Mouse (Mus musculus) hindbrain, embryonic 15.5 days (tissue): Measurements from ENCODE around the gene Tha1. TPM values are rescaled to one million over a fixed set of nuclear protein-coding genes. Genes with fewer than 3 reads are reported as not detected.
"Not testable (repeated sequence)": the region's sequence is repeated elsewhere in the genome, so short reads cannot be mapped to it uniquely, and the experiment has no call there.

Experiments
- ATAC-seq: fragments of 200-750 bp; cut with Nextera tagmentation; 2 replicates; pipeline ENCODE4 v1.8.0; 2017; ENCODE audit warnings: low read depth, moderate number of reproducible peaks, moderate TSS enrichment; ENCODE audit not compliant: low FRiP score
- H3K27ac ChIP-seq: fragments of 300-500 bp; sonication (generic); replicated peaks from 2 replicates; pipeline ENCODE4 v1.5.1; 2015; ENCODE audit warnings: mild to moderate bottlenecking, inconsistent platforms
- H3K27me3 ChIP-seq: fragments of 300-500 bp; sonication (generic); 2 replicates; pipeline ENCODE4 v1.6.1; 2015; ENCODE audit warnings: control low read depth, inconsistent platforms
- H3K36me3 ChIP-seq: fragments of 300-500 bp; sonication (generic); 2 replicates; pipeline ENCODE4 v1.6.1; 2015; ENCODE audit warnings: control low read depth, inconsistent platforms
- H3K4me1 ChIP-seq: fragments of 300-500 bp; sonication (generic); replicated peaks from 2 replicates; pipeline ENCODE4 v1.6.1; 2015; ENCODE audit warnings: control low read depth, inconsistent platforms
- H3K4me2 ChIP-seq: fragments of 300-500 bp; sonication (generic); 2 replicates; pipeline ENCODE4 v1.6.1; 2015; ENCODE audit warnings: moderate library complexity, mild to moderate bottlenecking, inconsistent platforms
- H3K4me3 ChIP-seq: fragments of 300-500 bp; sonication (generic); 2 replicates; pipeline ENCODE4 v1.5.1; 2015; ENCODE audit warnings: mild to moderate bottlenecking, inconsistent platforms
- H3K9ac ChIP-seq: fragments of 300-500 bp; sonication (generic); 2 replicates; pipeline ENCODE4 v1.6.1; 2015; ENCODE audit warnings: inconsistent platforms
- H3K9me3 ChIP-seq: fragments of 300-500 bp; sonication (generic); 2 replicates; pipeline ENCODE4 v1.6.1; 2016; ENCODE audit warnings: control low read depth, inconsistent platforms
- WGBS: fragments of 180-500 bp; shearing (Covaris S2); methylation state at CpG from one replicate; pipeline ENCODE4 v1.1.7; 2015; 5-methylcytosine and 5-hydroxymethylcytosine counted together
- polyA plus RNA-seq: library from polyadenylated mRNA; unstranded; fragments of >200 nt; fragmentation: Nextera tagmentation; extraction: Ambion mirVana; gene quantifications from 2 replicates; pipeline ENCODE4 v1.2.1, GENCODE M21; 2015

Gene Tha1
- polyA plus RNA-seq, 1 experiment from 2014 or later = 3.7 TPM

GRCm38 (mm10) chr11:117844997-117845396 lies 28.3 kb downstream of the Tha1 start:
- H3K27me3 ChIP-seq = no peaks in the 10 kb centered on the region
- no peak overlapping the region for H3K4me2 ChIP-seq
- ATAC-seq = no peak
- no peak overlapping the region for H3K27ac ChIP-seq
- H3K9me3 ChIP-seq = no peaks in the 10 kb centered on the region
- no peak overlapping the region for H3K4me3 ChIP-seq
- WGBS = 88% methylated on average over 2 of the region's 2 CpGs
- H3K4me1 ChIP-seq = peaks cover 18% of the 10 kb centered on the region
- H3K9ac ChIP-seq = no peak overlapping the region
- no peaks in the 10 kb centered on the region for H3K36me3 ChIP-seq

DNA sequence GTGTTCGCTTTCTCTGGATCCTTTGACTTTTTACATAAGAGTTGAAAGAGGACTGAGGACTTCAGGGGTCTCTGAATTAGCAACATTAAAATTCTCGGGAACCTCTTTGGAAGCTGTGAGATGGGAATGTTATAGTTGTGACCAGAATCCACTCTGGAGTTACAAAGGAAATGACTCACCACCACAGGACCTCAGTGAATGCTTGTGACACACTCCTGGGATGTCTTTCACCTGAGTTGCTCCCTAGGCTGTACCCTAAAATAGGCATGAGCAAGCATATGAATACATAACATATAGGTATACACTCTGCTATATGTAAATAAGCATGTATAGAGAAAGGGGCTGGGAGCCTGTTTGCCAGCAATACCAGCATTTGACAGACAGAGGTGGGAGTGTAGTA lies 29.8 kb downstream of the Tha1 start:
- ATAC-seq = no peak
- Histone ChIP-seq H3K9me3 (no peaks in the 10 kb centered on the region), H3K9ac (no peak overlapping the region), H3K36me3 (no peaks in the 10 kb centered on the region), H3K27ac (no peak overlapping the region), H3K27me3 (no peaks in the 10 kb centered on the region), H3K4me2 (no peak overlapping the region), H3K4me1 (peaks cover 7% of the 10 kb centered on the region), H3K4me3 (no peak overlapping the region)
- 85% methylated on average over 2 of the region's 2 CpGs for WGBS

- Histone ChIP-seq H3K27ac (no peak overlapping the region), H3K9me3 (no peaks in the 10 kb centered on the region), H3K36me3 (no peaks in the 10 kb centered on the region), H3K4me2 (no peak overlapping the region), H3K9ac (no peak overlapping the region), H3K4me1 (no peaks in the 10 kb centered on the region), H3K4me3 (no peak overlapping the region), H3K27me3 (no peaks in the 10 kb centered on the region)
- ATAC-seq = no peak
- WGBS = 64% methylated on average over 1 of the region's 1 CpGs
Measured at GRCm38 (mm10) chr11:117840910-117841309, 32.4 kb downstream of the Tha1 start.

GRCm38 (mm10) chr11:117839021-117839420 lies 34.3 kb downstream of the Tha1 start:
- Histone ChIP-seq H3K4me1 (no peaks in the 10 kb centered on the region), H3K36me3 (no peaks in the 10 kb centered on the region), H3K27me3 (no peaks in the 10 kb centered on the region), H3K4me2 (no peak overlapping the region), H3K4me3 (no peak overlapping the region), H3K9me3 (no peaks in the 10 kb centered on the region), H3K27ac (no peak overlapping the region), H3K9ac (no peak overlapping the region)
- ATAC-seq = no peak
- WGBS = 91% methylated on average over 1 of the region's 1 CpGs

- Histone ChIP-seq H3K9me3 (no peaks in the 10 kb centered on the region), H3K4me2 (no peak overlapping the region), H3K36me3 (no peaks in the 10 kb centered on the region), H3K4me1 (no peaks in the 10 kb centered on the region), H3K27ac (no peak overlapping the region), H3K4me3 (no peak overlapping the region), H3K9ac (no peak overlapping the region), H3K27me3 (no peaks in the 10 kb centered on the region)
- WGBS = 82% methylated on average over 2 of the region's 2 CpGs
- ATAC-seq = no peak
Measured at GRCm38 (mm10) chr11:117838572-117838971, 34.7 kb downstream of the Tha1 start.

GRCm38 (mm10) chr11:117836306-117836705 lies 37.0 kb downstream of the Tha1 start:
- 24% methylated on average over 13 of the region's 13 CpGs for WGBS
- no peaks in the 10 kb centered on the region for H3K27me3 ChIP-seq
- H3K4me1 ChIP-seq = peaks cover 7% of the 10 kb centered on the region; the same call in 1 of the 2 replicates
- peak overlapping the region; percentile 8; the same call in 1 of the 2 replicates for H3K4me3 ChIP-seq
- no peaks in the 10 kb centered on the region for H3K36me3 ChIP-seq
- H3K4me2 ChIP-seq = peak overlapping the region; percentile 38
- H3K9me3 ChIP-seq = no peaks in the 10 kb centered on the region
- no peak for ATAC-seq
- no peak overlapping the region for H3K9ac ChIP-seq
- no peak overlapping the region for H3K27ac ChIP-seq

DNA sequence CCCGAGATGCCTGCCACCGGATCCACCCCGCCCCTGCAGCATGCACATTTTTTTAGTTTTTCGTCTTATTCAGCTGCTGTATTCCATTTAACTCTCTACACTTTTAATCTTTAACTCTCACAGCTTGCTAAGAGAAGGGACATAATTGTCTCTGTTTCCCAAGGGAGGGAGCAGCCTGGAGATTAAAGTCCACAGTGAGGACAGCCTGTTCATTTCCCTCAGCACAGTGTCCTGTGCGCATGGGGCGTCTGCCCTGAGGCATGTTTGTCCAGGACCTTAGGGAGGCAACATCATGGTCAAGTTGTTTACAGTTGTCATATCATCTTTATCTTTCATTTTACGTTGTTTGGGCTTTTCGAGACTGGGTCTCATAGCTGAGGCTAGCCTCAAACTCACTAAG lies 39.2 kb downstream of the Tha1 start:
- no peak overlapping the region for H3K27ac ChIP-seq
- no peaks in the 10 kb centered on the region for H3K27me3 ChIP-seq
- no peaks in the 10 kb centered on the region for H3K9me3 ChIP-seq
- 94% methylated on average over 8 of the region's 8 CpGs for WGBS
- H3K4me1 ChIP-seq = peaks cover 10% of the 10 kb centered on the region; the same call in 1 of the 2 replicates
- H3K4me2 ChIP-seq = no peak overlapping the region
- no peaks in the 10 kb centered on the region for H3K36me3 ChIP-seq
- ATAC-seq = no peak
- H3K4me3 ChIP-seq = no peak overlapping the region
- no peak overlapping the region for H3K9ac ChIP-seq

- not testable (repeated sequence) for H3K27me3 ChIP-seq, H3K9ac ChIP-seq, H3K27ac ChIP-seq, H3K4me2 ChIP-seq, H3K4me3 ChIP-seq, ATAC-seq, H3K36me3 ChIP-seq, H3K9me3 ChIP-seq
- H3K4me1 ChIP-seq = peaks cover 14% of the 10 kb centered on the region; the same call in 1 of the 2 replicates
- 89% methylated on average over 6 of the region's 6 CpGs for WGBS
Measured at GRCm38 (mm10) chr11:117833509-117833908, 39.8 kb downstream of the Tha1 start.

DNA sequence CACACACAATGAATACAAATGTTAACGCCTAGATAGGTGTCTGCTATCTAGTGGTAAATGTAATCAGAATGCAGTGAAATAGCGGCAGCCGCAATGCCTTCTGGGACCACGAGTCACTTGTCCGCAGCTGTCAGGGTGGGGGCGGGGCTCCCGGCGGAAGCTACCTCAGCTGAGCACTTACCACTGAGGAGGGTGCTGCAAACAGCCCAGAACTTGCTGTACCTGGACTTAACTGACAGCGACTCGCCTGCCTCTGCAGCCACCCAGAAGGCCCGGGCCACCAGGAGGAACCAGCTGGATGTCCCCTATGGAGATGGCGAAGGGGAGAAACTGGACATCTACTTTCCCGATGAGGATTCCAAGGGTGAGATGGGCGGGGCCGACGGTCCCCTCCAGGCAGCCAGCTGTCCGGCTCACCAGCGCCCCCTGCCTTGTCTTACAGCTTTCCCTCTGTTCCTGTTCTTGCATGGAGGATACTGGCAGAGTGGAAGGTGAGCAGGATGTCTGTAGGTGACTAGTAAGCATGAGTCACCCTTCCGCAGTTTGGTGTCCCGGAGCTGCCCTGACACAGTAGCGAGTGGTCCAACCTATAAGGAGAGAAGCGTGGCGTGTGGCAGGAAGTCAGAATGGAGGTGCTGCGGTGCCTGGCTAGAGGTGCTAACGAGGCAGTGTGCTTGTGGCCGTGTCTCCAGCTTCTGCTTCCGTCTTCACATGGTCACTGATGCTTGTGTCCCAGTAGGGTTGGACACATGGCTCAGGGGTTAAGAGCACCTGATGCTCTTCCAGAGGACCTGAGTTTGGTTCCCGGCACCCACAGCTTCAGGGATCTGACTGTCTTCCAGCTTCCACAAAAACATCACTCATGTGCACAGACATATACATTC lies 41.0 kb downstream of the Tha1 start:
- H3K9me3 ChIP-seq = no peaks in the 10 kb centered on the region
- H3K4me1 ChIP-seq = peaks cover 20% of the 10 kb centered on the region; the same call in 1 of the 2 replicates
- peak overlapping the region; percentile 40 for H3K4me3 ChIP-seq
- 20% methylated on average over 28 of the region's 28 CpGs for whole genome bisulfite sequencing
- H3K27me3 ChIP-seq = no peaks in the 10 kb centered on the region
- H3K9ac ChIP-seq = no peak overlapping the region
- peak; percentile 76 for ATAC-seq
- peak overlapping the region; percentile 59 for H3K4me2 ChIP-seq
- H3K36me3 ChIP-seq = no peaks in the 10 kb centered on the region
- 0 out of 2 replicates have a peak overlapping the region, but pooled peaks have one; percentile 19 for H3K27ac ChIP-seq

GRCm38 (mm10) chr11:117830401-117830800 lies 42.9 kb downstream of the Tha1 start:
- no peaks in the 10 kb centered on the region for H3K27me3 ChIP-seq
- no peak overlapping the region for H3K9ac ChIP-seq
- 71% methylated on average over 9 of the region's 9 CpGs for WGBS
- no peak overlapping the region for H3K4me3 ChIP-seq
- H3K27ac ChIP-seq = no peak overlapping the region
- no peaks in the 10 kb centered on the region for H3K9me3 ChIP-seq
- ATAC-seq = no peak
- peaks cover 31% of the 10 kb centered on the region for H3K4me1 ChIP-seq
- no peaks in the 10 kb centered on the region for H3K36me3 ChIP-seq
- H3K4me2 ChIP-seq = no peak overlapping the region

DNA sequence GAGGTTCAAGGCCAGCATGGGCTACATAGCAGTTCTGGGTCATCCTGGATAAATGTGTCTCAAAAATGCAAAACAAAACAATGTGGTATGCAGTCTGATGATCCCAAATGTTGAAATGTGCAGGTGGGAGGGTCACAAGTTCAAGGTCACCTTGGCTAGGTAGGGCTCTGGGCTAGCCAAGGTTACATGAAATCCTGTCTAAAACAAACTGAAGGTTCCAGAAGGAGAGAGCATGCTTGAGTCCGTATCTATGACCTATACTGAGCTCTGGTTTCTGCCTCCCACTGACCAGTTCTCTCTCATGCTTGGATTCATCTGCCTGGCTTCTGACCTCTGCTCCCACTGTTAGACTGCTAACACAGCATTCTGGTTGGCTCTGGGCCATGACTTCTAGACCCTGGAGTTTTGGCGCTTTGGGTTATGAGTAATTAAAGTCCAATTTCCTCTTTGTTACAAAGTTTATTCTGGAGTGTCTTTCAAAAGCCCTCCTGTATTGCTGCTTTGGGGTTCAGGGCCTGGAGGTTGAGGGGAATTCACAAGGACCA lies 43.5 kb downstream of the Tha1 start:
- H3K4me1 ChIP-seq = peaks cover 38% of the 10 kb centered on the region
- WGBS = 75% methylated on average over 2 of the region's 2 CpGs

DNA sequence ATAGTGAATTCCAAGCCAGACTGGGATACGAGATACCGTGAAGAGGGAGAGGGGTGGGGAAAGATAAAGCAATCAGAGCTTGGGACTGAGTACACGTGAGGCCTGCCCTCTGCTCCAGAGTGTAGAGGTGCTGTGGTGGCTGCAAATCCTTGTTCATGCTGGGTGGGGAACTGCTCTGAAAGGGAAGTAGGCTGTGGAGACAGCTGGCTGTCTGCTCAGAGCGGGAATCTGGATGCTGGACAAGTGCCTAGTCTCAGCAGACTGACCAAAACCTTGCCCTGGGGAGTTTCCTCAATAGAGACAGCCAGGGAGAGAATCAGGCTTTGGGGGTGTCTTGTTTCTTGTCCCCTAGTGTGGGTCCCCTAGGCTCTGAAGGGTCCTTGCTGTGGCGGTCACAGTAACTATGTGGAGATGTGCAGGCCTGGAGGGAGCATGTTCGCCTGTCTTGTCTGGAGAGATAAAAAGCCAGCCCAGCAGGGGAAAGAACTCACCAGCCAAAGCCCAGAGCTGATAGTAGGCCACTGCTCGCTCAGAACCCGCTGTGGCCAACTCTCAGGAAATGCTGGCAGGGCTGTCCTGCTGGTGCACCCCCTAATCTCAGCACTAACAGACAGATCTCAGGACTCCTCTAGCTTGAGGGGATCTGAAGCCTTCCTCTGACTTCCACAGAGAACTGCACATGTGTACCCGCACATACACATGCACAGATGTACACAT lies 44.2 kb downstream of the Tha1 start:
- no peaks in the 10 kb centered on the region for H3K36me3 ChIP-seq
- H3K4me2 ChIP-seq = no peak overlapping the region
- 54% methylated on average over 9 of the region's 9 CpGs for WGBS
- no peaks in the 10 kb centered on the region for H3K9me3 ChIP-seq
- no peak overlapping the region for H3K4me3 ChIP-seq
- no peak overlapping the region for H3K9ac ChIP-seq
- no peak for ATAC-seq
- H3K4me1 ChIP-seq = peaks cover 43% of the 10 kb centered on the region
- no peaks in the 10 kb centered on the region for H3K27me3 ChIP-seq
- peak overlapping the region; percentile 54 for H3K27ac ChIP-seq

More for the DNA sequence above, 43.5 kb downstream of the Tha1 start:
- Histone ChIP-seq H3K36me3 (no peaks in the 10 kb centered on the region), H3K9me3 (no peaks in the 10 kb centered on the region), H3K27me3 (no peaks in the 10 kb centered on the region), H3K4me3 (no peak overlapping the region), H3K9ac (no peak overlapping the region), H3K4me2 (no peak overlapping the region), H3K27ac (peak overlapping the region; percentile 54)
- ATAC-seq = no peak
